Mouse (Mus musculus): ENCODE measurements around the gene Rnf115. TPM values are rescaled to one million over a fixed set of nuclear protein-coding genes. Genes with fewer than 3 reads are reported as not detected.

The Rnf115 gene
- total RNA-seq, 4 experiments from 2014 or later, result 58.6 to 61.8 (median 60.4) TPM

DNA sequence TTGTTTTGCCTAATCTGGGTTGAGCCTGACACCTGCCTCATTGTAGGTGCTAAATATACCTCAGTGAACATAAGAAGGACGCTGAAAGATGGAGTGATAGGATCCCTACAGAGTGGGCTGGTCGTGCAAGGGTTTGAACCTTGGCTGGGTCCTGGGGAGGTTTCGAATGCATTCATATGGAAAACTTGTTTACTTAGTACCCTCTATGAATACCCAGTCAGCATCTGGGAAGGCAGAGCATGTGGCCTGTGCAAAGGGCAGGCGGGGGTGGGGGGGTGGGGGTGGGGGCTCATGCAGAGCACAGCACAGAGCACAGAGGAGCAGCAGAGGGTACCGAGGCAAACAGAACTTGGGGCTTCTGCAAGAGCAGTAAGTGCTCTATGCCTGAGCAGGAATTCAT lies 105.5 kb downstream of the Rnf115 start:
- DNase-seq (ENCODE audit: low spot score in 2 of 2), result no peak

DNA sequence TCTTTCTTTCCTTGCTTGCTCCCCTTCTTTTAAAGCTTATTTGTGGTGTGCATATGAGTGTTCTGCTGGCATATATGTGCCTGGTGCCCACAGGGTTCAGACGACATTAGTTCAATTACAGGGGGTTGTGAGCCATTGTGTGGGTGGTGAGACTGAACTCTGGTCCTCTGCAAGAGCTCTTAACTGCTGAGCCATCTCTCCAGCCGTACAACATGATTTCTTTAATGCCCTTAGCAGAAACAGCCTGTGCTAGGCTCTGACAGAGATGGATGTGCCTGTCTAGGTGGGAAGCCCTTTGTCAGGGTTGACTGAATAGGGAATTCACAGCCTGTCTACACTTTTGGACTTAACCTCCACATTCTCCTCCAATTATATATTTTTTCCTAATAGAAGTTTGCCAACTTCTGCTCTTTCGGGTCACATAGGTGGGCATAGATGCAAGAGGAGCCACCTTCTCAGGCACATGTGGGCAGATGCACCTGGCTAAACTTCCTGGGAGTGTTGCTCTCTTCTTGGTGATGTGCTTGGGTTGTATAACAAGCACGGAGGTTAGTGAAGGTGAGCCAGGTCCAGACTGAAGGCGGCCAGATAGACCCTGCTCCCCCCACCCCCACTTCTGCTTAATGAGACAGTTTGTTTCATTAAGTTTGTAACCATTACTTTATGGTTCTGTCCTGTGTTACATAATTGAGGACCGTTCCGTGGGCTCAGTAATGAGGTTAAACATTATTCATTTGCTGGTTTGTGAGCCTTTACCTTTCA lies 107.3 kb downstream of the Rnf115 start:
- DNase-seq (ENCODE audit: low spot score in 2 of 2), result no peak

DNA sequence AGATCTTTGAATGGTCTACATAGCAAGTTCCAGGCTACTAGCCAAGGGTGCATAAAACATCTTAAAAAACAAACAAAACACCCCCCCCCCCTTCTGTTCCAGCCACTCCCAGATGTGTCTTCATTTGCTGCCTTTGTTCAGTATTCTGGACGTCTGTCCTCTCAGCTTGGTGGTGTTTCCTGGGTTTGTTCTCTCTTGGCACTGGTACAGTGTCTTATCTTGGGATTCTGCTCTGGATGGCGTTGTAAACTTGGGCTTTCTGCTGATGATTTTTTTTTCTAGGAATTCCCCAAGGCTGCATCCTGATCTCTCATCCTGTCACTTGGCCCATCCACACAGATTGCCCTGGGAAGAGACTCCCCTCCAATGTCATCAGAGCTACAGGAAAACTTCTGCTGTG lies 109.0 kb downstream of the Rnf115 start:
- DNase-seq (ENCODE audit: low spot score in 2 of 2), result no peak

DNA sequence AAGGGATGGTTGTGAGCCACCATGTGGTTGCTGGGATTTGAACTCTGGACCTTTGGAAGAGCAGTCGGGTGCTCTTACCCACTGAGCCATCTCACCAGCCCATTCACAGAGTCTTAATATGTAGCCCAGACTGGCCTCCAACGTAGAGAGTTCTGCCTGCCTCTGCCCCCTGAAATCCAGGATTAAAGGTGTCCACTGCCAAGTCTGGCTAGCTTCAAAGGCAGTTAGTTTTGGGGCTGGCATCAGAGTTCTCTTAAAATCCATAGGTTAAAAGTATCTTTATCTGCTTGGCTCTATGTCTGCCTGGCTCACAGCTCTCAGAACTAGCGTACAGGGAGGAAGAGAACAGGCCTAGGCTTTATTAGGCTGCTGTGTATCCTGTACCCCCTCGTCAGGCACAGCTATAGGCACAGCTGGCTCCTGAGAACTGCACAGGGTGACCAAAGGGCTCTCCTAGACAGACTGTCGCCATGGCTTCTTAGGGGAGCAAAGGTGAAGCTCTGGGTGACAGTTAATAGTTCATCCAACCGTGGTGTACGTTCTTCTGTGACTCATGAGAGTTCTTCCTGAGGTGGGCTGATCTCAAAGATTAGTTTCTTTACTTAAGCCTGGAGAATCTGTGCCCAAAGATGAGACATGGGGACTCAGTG lies 111.7 kb downstream of the Rnf115 start:
- no peak for DNase-seq (ENCODE audit: low spot score in 2 of 2)

Other genes with a start within 250 kb of the Rnf115 start
- gene Hfe2, start 202.5 kb upstream of the Rnf115 start, total RNA-seq (2022), result under 1 TPM in 2 of 4 experiments, not detected in 2; 0.16 to 0.22 TPM
- 10 to 100 TPM; 23.9 to 39.1 (median 31.6) TPM for gene Txnip, start 169.7 kb upstream of the Rnf115 start, total RNA-seq (2022)
- not detected for gene Gm16253, start 150.7 kb upstream of the Rnf115 start, total RNA-seq (2022)
- gene Polr3gl, start 133.5 kb upstream of the Rnf115 start, total RNA-seq (2022), result 10 to 100 TPM; 30.1 to 38.6 (median 32.5) TPM
- 10 to 100 TPM; 49.5 to 56.2 (median 52.6) TPM for gene Ankrd34a, start 131.0 kb upstream of the Rnf115 start, total RNA-seq (2022)
- 10 to 100 TPM; 29.9 to 34.2 (median 31.4) TPM for gene Lix1l, start 126.5 kb upstream of the Rnf115 start, total RNA-seq (2022)
- gene Rbm8a, start 97.7 kb upstream of the Rnf115 start, total RNA-seq (2022), result 10 to 100 TPM; 45.5 to 61.5 (median 48.7) TPM
- gene Pex11b, start 92.3 kb upstream of the Rnf115 start, total RNA-seq (2022), result 10 to 100 TPM; 53.5 to 66.1 (median 58.1) TPM
- gene Gm42957, start 92.2 kb upstream of the Rnf115 start, total RNA-seq (2022), result 1 to 10 TPM in 1 of 4 experiments, under 1 TPM in 3; 0.36 to 1.1 (median 0.66) TPM
- 1 to 10 TPM; 1.5 to 4.0 (median 3.2) TPM for gene Itga10, start 82.1 kb upstream of the Rnf115 start, total RNA-seq (2022)
- 1 to 10 TPM; 5.9 to 8.7 (median 6.7) TPM for gene Ankrd35, start 57.5 kb upstream of the Rnf115 start, total RNA-seq (2022)
- gene Pias3, start 31.3 kb upstream of the Rnf115 start, total RNA-seq (2022), result 10 to 100 TPM; 30.3 to 37.7 (median 34.3) TPM
- gene Nudt17, start 19.1 kb upstream of the Rnf115 start, total RNA-seq (2022), result 10 to 100 TPM; 12.6 to 18.6 (median 14.5) TPM
- gene Polr3c, start within 50 bp of the Rnf115 start, total RNA-seq (2022), result 10 to 100 TPM; 23.0 to 25.4 (median 25.0) TPM
- gene Pdzk1, start 101.6 kb downstream of the Rnf115 start, total RNA-seq (2022), result under 1 TPM in 2 of 4 experiments, not detected in 2; 0.25 to 0.26 TPM
- gene Cd160, start 101.7 kb downstream of the Rnf115 start, total RNA-seq (2022), result not detected
- gene Gja5, start 177.0 kb downstream of the Rnf115 start, total RNA-seq (2022), result 1 to 10 TPM in 1 of 4 experiments, under 1 TPM in 3; 0.39 to 1.3 (median 0.62) TPM
- 10 to 100 TPM; 37.0 to 45.8 (median 44.7) TPM for gene Gpr89, start 177.7 kb downstream of the Rnf115 start, total RNA-seq (2022)
- gene Gja8, start 198.4 kb downstream of the Rnf115 start, total RNA-seq (2022), result not detected